Mouse (Mus musculus) embryo, embryonic 11.5 days (tissue): ENCODE measurements at regions not wholly inside any gene's neighbourhood (a gene's known extent, or its start where the extent isn't known, plus 50 kb on each side); places are given as distances from the start of the nearest gene placed in this dataset.
A peak's percentile ranks its signal among the peaks of the same experiment; 100 is the strongest.

Experiments used
- DNase-seq: peaks from one replicate; pipeline ENCODE4 v3.0.0-alpha.2; 2012; ENCODE audit warnings: low read depth, low spot score

GRCm38 (mm10) chr4:131097421-131097820, 153.2 kb downstream of the Matn1 start:
- DNase-seq: no peak

DNA sequence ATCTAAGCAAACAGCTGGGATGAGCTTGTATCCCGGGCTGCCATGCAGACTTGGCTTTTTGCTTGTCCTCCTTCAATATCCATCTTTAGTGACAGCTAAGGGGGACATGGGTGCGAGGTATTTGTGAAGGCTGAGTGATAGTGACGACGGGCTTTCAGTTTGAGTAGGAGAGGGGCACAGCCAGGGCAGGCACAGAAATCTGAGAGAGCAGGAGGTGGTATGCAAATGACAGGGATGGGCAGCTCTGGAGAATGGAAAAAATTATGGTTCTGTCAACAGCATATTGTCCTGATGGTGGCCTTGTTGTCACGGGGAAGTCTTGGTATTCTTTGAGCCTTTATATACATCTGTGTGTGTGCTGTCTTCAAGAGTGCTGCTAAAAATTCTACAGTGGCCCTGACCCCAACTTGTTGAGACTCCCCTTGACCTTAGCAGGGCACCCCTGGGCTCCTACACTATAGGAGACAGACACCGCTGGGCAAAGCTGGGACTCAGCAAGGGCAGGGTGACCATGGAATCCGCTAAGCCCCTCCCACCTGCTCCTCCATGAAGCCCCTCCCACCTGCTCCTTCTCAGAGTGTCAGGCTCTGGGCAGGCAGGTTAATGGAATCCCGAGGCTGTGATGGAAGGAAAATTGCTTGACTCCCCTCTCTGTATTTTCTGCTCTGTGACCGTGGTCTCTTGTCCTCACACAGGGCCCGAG, 156.1 kb downstream of the Matn1 start:
- DNase-seq: no peak

GRCm38 (mm10) chr4:131100796-131101156, 156.6 kb downstream of the Matn1 start:
- no peak for DNase-seq

DNA sequence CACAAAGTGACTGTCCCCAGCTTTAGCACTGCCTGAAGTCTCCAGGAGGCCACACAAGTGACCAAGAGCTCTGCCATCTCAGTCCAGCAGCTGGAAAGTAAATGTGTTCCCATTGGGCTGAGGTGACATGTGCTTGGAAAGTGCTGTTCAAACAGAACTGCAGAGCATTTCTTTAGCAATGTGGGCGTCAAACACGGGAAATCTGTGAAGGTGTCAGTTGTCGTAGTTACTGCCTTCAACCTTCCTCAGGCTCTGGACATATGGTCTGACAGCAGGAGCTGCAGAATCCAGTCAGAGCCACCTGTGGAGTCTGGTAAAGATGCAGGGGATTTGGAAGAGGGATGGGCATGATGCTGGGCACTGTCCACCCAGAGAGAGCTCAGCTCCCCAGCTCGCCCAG, 158.0 kb downstream of the Matn1 start:
- no peak for DNase-seq

- no peak for DNase-seq
Measured at GRCm38 (mm10) chr4:131107127-131107857, 163.1 kb downstream of the Matn1 start.

GRCm38 (mm10) chr4:131112536-131112935, 168.4 kb downstream of the Matn1 start:
- no peak for DNase-seq

DNA sequence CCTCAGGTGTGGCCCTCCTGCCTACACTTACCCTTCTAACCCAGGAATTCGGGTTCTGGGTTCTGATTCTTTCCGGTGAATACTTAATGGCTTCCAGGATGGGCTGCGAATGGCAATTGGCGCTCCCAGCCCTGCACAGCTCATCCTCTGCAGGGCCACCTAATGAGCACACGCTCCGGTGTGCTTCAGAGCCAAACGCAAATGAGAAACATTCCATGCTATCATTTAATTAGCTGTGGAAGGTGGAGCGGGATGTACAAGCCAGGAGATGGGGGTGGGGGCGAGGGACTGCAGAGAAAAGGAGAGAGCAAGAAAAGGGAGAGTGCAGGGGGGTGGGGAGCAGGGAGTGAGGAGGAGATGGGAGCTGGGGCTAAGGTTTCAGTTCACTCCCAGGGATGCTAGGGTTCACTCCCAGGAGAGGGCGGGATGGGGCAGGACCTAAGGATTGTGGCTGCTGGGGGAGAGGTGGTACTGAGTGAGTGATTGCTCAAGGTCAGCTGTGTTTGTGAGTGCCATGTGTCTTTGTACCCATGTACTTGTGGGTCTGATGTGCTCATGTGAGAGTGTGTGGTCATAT, 169.6 kb downstream of the Matn1 start:
- DNase-seq: no peak

DNA sequence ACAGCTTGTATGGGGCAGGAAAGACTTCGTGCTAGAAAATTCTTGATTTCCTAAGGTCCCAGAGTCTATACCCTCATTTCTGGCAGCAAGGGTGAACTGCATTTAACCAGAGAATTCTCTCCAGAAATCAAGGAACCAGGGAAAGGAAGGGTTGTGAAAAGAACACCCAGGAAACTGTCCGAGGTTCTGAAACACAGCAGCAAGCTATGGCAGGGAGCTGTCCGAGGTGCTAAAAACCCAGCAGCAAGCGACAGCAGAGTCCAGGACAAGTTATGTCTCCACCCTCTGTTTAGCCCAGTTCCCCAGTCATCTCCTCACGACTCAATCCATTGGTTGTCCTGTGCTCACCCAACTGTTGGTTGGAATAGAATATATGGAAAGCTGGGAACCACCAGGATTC, 171.1 kb downstream of the Matn1 start:
- peak; percentile 72 for DNase-seq

DNA sequence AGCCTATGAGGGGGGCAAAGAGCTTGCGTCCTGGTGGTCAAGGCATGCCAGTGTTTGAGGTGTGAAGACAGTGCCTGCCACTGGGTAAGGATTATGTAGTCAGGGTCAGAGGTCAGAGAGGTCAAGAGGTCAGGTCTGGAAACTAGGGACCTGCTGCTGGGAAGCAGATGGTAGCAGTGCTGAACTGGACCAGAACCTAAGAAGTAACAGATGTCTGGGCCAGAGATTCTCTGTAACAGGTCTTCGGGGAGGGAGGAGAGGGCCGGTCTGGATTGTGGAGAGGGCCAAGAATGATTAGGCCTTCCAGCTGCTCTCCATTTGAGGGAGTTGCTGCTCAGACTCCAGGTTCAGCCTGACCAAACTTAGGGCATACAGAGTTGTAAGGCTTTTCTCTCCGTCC, 174.4 kb downstream of the Matn1 start:
- DNase-seq: no peak

DNA sequence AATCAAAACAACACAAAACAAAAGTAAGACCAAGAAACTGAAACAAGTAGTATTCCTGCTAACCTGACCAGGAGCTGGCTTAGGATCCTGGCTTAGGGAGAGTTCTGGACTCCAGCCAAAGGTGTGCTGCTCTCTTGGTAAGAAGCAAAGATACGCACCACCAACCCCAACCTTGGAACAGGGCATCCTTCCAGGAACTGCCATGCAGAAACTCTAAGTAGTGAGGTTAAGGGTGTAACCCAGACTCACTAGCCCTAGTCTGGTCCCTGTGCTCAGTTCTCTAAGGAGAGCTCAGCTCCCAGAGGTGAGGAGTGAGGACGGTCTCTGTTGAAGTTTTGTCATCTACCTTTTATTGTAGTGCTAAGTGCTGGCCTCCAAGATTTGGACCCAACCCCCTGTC, 175.4 kb downstream of the Matn1 start:
- no peak for DNase-seq

GRCm38 (mm10) chr4:131120680-131121079, 176.5 kb downstream of the Matn1 start:
- DNase-seq: no peak

DNA sequence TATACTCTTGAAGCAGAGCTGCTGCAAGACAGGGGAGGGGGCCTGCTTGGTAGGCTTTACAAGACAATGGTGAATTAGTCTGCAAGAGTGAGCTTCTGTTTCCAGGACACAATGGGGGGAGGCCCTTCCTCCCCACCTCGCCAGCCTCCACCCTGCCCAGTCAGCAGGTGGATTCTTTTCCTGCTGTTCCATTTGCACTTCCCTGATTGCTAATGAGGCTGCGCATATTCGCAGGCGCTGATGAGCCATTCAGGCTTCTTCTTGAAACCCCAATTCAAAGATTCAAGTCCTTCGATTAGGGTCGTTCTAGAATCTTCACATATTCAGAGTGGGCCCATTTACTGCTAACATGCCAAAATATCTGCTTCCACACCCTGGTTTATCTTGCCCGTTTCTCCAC, 181.8 kb downstream of the Matn1 start:
- DNase-seq: no peak

DNA sequence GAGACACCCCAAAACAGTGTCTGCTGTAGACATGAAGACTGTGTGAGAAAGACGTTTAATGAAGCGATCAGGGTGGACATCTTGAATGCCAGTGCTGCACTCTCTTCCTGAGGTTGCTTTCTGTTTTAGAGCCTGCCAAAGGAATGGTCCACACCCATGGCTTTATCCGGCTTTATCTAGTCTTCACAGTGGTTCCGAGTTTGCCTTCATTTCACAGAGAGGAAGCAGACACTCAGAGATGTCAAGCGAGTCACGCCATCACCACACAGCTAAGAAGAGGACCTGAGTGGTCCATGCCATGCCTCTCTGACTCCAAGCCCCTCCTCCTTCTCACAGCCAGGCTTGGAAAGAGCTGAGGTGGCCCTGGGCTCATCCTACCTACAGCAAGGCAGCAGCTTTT, 182.7 kb downstream of the Matn1 start:
- DNase-seq: no peak

- DNase-seq: no peak
Measured at GRCm38 (mm10) chr4:131128646-131129045, 184.5 kb downstream of the Matn1 start.

- no peak for DNase-seq
Measured at GRCm38 (mm10) chr4:131132201-131132600, 188.0 kb downstream of the Matn1 start.

GRCm38 (mm10) chr4:131132781-131133180, 188.6 kb downstream of the Matn1 start:
- no peak for DNase-seq

DNA sequence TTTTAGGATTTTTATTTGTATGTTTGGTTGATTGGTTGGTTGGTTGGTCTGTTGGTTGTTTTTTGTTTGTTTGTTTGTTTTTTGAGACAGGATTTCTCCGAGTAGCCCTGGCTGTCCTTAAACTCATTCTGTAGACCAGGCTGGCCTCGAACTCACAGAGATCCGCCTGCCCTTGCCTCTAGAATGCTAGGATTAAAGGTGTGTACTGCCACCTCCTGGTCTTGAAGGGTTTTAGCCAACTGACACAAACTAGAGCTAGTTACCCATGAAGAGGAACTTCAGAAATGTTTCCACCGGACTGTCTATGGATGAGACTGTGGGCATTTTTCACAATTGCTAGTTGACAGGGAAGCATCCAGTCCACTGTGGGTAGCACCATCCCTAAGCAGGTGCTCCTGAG, 191.7 kb downstream of the Matn1 start:
- DNase-seq: no peak

DNA sequence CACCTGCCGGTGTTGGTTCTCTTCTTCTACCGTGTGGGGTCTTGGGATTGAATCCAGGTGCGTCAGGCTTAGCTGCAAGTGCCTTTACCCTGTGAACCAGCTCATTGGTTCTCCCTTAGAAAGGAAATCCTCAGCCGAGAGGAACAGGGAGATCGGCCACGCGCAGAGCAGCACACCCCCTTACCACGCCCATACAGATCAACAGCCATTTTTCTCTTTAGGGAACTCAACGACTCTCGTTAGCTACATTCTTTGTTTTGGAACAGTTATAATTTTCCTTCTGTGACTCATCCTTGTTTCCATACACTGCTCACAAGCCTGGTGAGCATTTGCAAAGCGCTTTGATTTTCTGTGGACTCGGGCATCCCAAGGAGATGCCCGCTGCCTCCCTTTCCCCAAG, 194.7 kb downstream of the Matn1 start:
- DNase-seq: no peak

DNA sequence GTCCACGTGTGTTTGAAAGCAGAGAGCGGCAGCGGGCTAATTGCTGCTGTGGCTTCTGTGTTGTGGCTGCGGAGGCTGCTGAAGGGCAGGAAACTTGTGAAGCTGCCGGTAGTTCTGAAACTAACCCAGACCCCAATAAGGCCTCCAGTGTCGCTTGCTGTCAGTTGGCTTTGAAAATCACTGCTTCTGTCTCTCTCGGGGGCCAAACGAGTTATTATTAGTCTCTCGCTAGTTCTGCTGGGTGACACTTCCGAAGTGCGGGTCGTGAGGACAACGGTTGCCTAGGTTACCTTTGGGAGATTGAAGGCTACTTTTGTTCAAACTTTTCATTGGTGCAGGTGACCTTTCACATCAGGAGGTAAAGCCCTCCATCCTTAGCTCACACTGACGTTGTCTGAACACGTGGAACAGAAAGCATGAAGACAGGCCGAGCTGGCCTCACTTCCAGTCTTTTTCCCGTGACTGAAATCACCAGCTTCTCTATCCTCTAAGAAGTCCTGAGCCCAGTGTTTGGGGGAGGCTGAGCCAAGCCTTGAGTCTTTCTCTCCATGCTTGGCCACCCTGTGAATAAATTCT, 197.8 kb downstream of the Matn1 start:
- no peak for DNase-seq

- no peak for DNase-seq
Measured at GRCm38 (mm10) chr4:131145507-131145906, 201.3 kb downstream of the Matn1 start.

GRCm38 (mm10) chr4:131148042-131148747, 204.0 kb downstream of the Matn1 start:
- DNase-seq: no peak

DNA sequence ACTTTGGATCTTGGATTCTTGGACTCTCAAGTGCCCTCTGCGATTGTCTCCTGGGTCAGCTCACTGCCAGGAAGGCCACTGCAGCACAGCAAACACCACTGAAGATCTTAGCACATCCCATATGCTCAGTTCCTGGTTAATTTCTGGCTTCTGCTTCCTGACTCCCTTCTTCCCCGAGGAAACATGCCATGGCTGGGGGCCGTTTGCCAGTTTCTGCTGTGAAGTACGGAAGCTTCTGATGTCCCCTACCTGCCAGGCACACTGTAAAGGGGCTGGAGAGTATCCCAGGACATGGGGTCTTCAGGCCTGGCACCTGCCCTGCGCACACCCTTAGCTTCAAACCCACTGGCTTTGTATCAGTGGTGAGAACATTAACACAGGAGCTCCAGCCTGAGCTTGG, 205.3 kb downstream of the Matn1 start:
- DNase-seq: no peak
